Mouse (Mus musculus): Measurements from ENCODE around the gene Cbx1.

GRCm38 (mm10) chr11:96808066-96808465 is 19.1 kb downstream of the Cbx1 start:
- peak; percentile 43 for TF ChIP-seq CTCF (IDR thresholded peaks at IDR 0.05; ENCODE audit: low read depth)
- no peak for TF ChIP-seq EP300 (optimal IDR thresholded peaks at IDR 0.05)

All from stomach, postnatal 0 days (tissue).